Mouse (Mus musculus) small intestine, adult 2 months (tissue): ENCODE data around the gene Podxl. TPM values are rescaled to one million over a fixed set of nuclear protein-coding genes. Genes with fewer than 3 reads are reported as not detected.

Experiments
- H3K27ac ChIP-seq: fragments of 200-500 bp; 2 replicates; pipeline ENCODE4 v1.5.1; 2012; ENCODE audit warnings: low read depth, low read length, control low read depth, inconsistent platforms; ENCODE audit not compliant: insufficient read depth
- H3K27me3 ChIP-seq: fragments of 200-500 bp; 2 replicates; pipeline ENCODE4 v1.6.1; 2012; ENCODE audit warnings: mild to moderate bottlenecking, moderate library complexity, low read length, inconsistent platforms; ENCODE audit not compliant: control insufficient read depth, insufficient read depth
- H3K36me3 ChIP-seq: fragments of 200-500 bp; 2 replicates; pipeline ENCODE4 v1.6.1; 2012; ENCODE audit warnings: mild to moderate bottlenecking, low read length, control low read depth, inconsistent platforms; ENCODE audit not compliant: control insufficient read depth, insufficient read depth
- H3K4me1 ChIP-seq: fragments of 200-500 bp; 2 replicates; pipeline ENCODE4 v1.6.1; 2012; ENCODE audit warnings: low read length, inconsistent platforms, mixed read lengths; ENCODE audit not compliant: control insufficient read depth, insufficient read depth, insufficient read length
- H3K4me3 ChIP-seq: fragments of 200-500 bp; 2 replicates; pipeline ENCODE4 v1.5.1; 2012; ENCODE audit warnings: low read depth, mild to moderate bottlenecking, control low read depth, inconsistent platforms, low read length, moderate library complexity
- CTCF ChIP-seq: fragments of 200-500 bp; IDR thresholded peaks from 2 replicates; pipeline ENCODE4 v1.5.1; 2012; ENCODE audit warnings: low read depth, mild to moderate bottlenecking, control low read depth, inconsistent platforms, low read length, moderate library complexity, mixed read lengths; ENCODE audit not compliant: insufficient replicate concordance, insufficient read length; ENCODE audit errors: extremely low read depth
- POLR2A ChIP-seq: fragments of 200-500 bp; IDR thresholded peaks from 2 replicates; pipeline ENCODE4 v1.6.1; 2012; ENCODE audit warnings: low read depth, mild to moderate bottlenecking, control low read depth, inconsistent platforms, low read length, moderate library complexity
- WGBS: fragments of 180-500 bp; shearing (Covaris S2); methylation state at CpG from one replicate; pipeline ENCODE4 v1.1.7; 2018; 5-methylcytosine and 5-hydroxymethylcytosine counted together
- polyA plus RNA-seq: library from polyadenylated mRNA; depleted of rRNA; stranded (reverse); fragments of >200 nt; gene quantifications from 2 replicates; pipeline ENCODE4 v1.2.3, GENCODE M21; 2012

Gene Podxl
- polyA plus RNA-seq, 1 experiment = 17.0 TPM

DNA sequence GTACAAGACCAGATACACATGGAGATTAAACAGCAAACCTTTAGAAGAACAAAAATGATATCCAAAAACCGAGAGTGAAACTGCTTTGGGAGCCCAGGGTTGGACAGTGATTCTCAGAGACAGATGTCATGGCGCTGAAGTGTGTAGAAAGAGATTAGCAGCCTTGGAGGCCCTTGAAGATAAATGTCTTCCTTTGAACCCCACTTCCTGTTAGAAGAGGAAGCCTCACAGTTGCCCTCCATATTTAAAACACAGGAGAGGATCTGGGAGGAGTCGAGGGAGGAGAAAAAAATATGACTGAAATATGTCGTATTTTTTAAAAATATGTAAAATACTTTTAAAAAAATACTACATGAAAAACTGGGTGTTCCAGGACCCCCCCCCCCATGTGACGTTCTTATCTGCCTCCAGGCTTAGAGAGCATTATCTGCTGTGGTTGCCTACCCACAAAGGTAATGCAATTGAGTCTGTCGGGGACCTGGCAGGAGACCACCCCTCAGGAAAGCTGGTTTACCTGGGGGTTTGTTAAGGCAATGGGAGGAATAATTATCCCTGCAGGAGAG lies 34.6 kb upstream of the Podxl start:
- TF ChIP-seq POLR2A (no peak), CTCF (no peak)
- WGBS = 66% methylated on average over 6 of the region's 6 CpGs
- Histone ChIP-seq H3K4me1 (no peaks in the 10 kb centered on the region), H3K27ac (no peak overlapping the region), H3K4me3 (no peak overlapping the region), H3K36me3 (no peaks in the 10 kb centered on the region), H3K27me3 (0 out of 2 replicates have a peak, but pooled peaks cover 2% of the 10 kb centered on the region)

DNA sequence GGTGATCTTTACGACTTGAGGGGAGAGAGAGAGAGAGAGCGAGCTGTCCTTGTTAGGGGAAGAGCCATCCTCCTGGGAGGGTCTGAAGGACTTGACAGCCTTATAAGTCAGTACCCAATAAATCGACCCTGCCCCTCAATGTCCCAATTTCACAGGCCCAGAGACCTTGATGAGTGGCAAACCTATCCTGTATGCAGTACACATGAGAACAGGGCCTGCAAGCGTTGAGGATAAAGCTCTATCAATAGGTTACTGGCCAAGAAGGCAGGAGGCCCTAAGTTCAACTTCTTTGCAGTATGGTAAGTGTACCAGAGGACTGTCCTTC lies 33.3 kb upstream of the Podxl start:
- Histone ChIP-seq H3K27ac (no peak overlapping the region; the same call in 1 of the 2 replicates), H3K36me3 (no peaks in the 10 kb centered on the region), H3K4me1 (no peaks in the 10 kb centered on the region), H3K27me3 (0 out of 2 replicates have a peak, but pooled peaks cover 2% of the 10 kb centered on the region), H3K4me3 (no peak overlapping the region)
- 41% methylated on average over 4 of the region's 4 CpGs for WGBS
- TF ChIP-seq POLR2A (no peak), CTCF (no peak)

DNA sequence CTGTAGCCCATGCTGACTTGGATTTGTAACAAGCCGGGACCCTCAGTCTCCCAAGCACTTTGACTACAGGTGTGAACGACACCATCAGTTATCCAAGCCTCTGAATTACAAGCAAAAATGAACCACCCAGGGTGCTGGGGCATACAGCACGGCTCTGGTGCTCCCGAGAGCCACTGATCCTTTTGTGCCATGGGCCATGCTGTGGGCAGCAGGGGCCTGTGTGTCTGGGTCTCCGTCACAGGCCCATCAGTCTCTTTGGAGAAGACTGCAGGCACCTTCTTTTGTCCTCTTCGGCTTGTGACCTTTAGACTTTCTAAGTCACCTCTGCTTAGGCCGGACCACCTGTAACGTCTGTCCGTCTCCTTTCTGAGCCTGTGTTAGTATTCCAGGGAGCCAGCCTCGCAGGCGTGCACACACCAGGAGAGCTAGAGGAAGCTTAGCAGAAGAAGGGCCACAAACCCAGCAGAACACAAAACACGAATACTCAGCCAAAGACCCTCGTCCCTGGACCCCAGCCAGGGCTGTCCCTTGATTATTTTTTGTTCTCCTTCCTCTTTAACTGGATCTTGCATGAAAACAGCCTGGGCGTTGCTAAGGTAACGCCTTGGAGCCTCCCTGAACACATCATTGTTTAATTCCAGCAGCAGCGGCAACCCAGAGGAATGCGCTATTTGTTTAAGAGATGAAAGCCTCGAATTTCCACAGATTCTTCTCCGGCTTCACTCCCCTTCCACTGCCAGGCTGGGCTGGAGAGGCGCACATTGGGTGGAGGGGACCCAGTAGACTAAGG lies 32.8 kb upstream of the Podxl start:
- H3K4me1 ChIP-seq = no peaks in the 10 kb centered on the region
- no peak overlapping the region for H3K27ac ChIP-seq
- H3K36me3 ChIP-seq = no peaks in the 10 kb centered on the region
- 0 out of 2 replicates have a peak, but pooled peaks cover 2% of the 10 kb centered on the region for H3K27me3 ChIP-seq
- TF ChIP-seq CTCF = no peak
- no peak for TF ChIP-seq POLR2A
- no peak overlapping the region for H3K4me3 ChIP-seq
- WGBS = 35% methylated on average over 20 of the region's 20 CpGs

DNA sequence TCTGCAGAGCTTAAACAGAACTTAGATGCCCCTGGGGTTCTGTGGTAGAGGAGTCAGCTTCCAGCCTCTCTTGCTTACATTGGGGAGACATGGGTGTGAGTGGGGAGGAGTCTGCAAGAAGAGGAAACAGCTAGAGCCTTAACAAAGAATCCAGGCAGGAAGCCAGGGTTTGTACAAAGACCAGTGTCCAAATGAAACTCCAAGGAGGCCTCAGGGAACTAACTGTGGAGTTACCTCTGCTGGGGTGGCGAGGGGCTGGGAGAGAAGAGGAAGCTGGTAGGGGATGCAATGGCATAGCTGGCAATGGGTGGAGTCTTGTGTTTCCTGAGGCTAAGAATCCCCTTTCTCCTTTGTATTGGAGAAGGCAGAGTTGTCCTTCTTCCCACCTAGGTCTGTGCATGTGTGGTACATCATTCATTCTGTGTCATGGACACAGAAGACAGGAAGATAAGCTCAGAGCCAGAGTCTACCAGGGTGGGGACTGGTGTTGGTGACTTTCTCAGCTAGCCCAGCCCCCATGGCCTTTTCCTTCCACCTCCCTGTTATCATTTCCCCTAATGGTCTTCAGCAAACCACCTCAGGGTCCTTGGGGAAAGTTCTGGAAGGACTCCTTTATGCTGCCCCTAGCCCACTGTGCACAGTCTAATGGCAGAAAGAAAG lies 28.9 kb upstream of the Podxl start:
- 0 out of 2 replicates have a peak, but pooled peaks cover 2% of the 10 kb centered on the region for H3K27me3 ChIP-seq
- 50% methylated on average over 1 of the region's 1 CpGs for WGBS
- peak overlapping the region; percentile 26; the same call in 1 of the 2 replicates for H3K27ac ChIP-seq
- no peaks in the 10 kb centered on the region for H3K4me1 ChIP-seq
- no peak for TF ChIP-seq CTCF
- no peaks in the 10 kb centered on the region for H3K36me3 ChIP-seq
- H3K4me3 ChIP-seq = no peak overlapping the region

DNA sequence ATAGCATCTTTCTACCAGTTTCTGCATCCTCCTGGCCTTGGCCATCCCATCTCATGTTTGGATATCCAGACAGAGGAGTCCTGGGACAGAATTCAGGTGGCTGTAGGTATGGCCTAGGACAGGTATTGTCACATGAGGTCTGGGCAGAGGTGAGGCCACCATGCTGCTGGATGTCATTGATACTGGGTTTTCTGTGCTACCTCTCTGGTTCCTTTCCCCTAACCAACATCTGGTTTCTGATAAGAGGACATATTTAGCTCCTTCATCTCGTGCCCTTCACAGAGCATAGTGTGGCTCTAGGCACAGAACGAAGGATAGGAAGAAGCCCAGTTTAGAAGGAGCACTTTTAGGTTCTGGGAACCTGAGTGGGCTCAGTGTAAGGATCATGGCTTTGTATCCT lies 28.3 kb upstream of the Podxl start:
- WGBS = 65% methylated on average over 2 of the region's 2 CpGs
- H3K36me3 ChIP-seq = no peaks in the 10 kb centered on the region
- H3K4me3 ChIP-seq = no peak overlapping the region
- peak overlapping the region; percentile 26; the same call in 1 of the 2 replicates for H3K27ac ChIP-seq
- no peaks in the 10 kb centered on the region for H3K4me1 ChIP-seq
- TF ChIP-seq CTCF (no peak), POLR2A (no peak)
- 0 out of 2 replicates have a peak, but pooled peaks cover 2% of the 10 kb centered on the region for H3K27me3 ChIP-seq

DNA sequence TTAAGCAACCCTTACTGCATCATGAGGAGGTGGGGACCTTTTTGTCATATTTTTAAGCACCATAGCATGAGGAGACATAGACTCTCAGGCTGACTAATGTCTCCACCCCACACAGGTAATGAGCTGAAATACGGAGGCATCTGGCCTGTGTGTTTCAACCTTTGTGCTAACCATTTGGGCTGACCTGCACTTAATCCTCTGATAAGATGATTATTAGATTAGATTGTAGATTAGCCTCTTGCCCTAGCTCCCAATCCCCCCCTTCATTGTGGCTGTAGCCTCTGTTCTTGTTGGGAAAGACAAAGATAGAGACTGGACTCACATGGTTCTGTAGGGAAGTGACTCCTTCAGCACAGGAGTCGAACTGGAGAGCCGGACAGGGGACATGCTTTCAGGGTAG lies 27.9 kb upstream of the Podxl start:
- 0 out of 2 replicates have a peak, but pooled peaks cover 2% of the 10 kb centered on the region for H3K27me3 ChIP-seq
- TF ChIP-seq POLR2A (no peak), CTCF (no peak)
- H3K27ac ChIP-seq = no peak overlapping the region
- H3K4me3 ChIP-seq = no peak overlapping the region
- H3K36me3 ChIP-seq = no peaks in the 10 kb centered on the region
- 78% methylated on average over 3 of the region's 3 CpGs for WGBS
- H3K4me1 ChIP-seq = no peaks in the 10 kb centered on the region

DNA sequence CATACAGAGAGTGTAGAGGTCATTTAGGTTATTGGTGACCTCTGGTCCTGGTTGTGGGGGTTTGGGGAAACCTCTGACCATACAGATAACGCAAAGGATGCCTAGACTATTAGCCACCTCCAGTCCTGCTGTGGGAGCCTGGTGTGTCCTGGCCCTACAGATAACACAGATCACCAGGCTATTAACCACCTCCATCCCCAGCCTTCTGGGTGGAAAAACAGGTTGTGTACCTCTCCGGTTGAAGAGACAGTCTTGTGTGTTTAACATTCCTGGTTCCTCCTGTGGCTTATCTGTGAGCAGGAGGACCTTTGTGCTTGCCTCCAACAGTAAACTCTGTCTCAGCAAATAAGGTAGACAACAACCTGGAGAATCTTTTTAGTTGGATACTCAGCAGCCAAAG lies 27.0 kb upstream of the Podxl start:
- Histone ChIP-seq H3K27ac (no peak overlapping the region), H3K27me3 (no peaks in the 10 kb centered on the region), H3K4me1 (no peaks in the 10 kb centered on the region), H3K4me3 (no peak overlapping the region), H3K36me3 (no peaks in the 10 kb centered on the region)
- TF ChIP-seq CTCF = no peak
- no peak for TF ChIP-seq POLR2A
- WGBS = 55% methylated on average over 2 of the region's 2 CpGs
